Comparison of ENCODE assay signal across 13 mouse cellular contexts in the genomic region with DNA sequence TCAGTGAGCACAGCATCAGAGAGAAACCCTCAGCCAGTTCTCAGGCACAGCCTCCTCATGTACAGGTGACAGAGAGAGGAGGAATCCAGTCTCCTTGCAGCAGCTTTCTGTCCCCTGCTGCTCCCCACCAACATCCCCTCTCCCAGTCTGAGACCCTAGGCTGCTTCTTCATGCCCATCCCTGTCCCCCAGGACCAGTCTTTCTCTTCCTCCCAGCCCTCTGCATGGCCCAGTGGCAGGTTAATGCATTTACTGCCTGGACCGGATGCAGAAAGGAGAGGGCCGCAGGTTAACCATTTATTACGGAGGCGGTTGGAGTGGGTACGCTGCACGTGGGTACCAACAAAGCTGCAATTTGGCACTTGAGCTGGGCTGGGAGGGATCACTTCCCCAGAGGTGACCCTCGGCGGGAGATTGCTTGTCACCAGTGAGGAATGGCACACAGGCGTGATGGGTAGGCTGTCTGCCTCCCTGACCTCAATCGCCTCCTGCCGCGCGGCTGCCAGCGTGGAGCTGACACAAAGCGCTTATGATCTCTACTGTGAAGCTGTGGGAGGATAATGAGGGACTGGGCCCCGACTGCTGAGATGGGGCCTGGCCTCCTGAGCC. TPM values are rescaled to one million over a fixed set of nuclear protein-coding genes. Genes with fewer than 3 reads are reported as not detected.
A peak's percentile ranks its signal among the peaks of the same experiment; 100 is the strongest.
DNase-seq lines count a peak whose midpoint lies in the region; ATAC-seq and TF ChIP-seq lines count a peak whose summit lies in the region.
"Had no signal": no experiment of that assay in that cellular context is flagged by ENCODE, and none has a peak within 500 bp of the region (broad histone marks: within the 10 kb centered on the region; RNA-seq: fewer than 3 reads in every experiment).

No protein-coding gene starts in this region.

- POLR2A ChIA-PET in Patski (lab: Charles Lee): no interaction called here

- TF ChIP-seq EP300 in liver, postnatal 0 days (IDR thresholded peaks at IDR 0.05; ENCODE audit: low read depth): no peak

- in situ Hi-C loops in Patski (cut with MboI; ENCODE audit: low pct_unique_long_range_greater_than_20kb): no loop called here

- CTCF ChIA-PET in Patski (lab: Charles Lee): interaction anchor here (0.7 kb wide), 1 partner anchor 321 kb away, joined by 3 read pairs; no protein-coding TSS in a partner anchor

- no peaks in the 10 kb centered on the region for H3K36me3 ChIP-seq in E14TG2a.4 (ENCODE audit: insufficient read depth, low read length)
- no peaks in the 10 kb centered on the region for H3K36me3 ChIP-seq in forebrain, postnatal 0 days (ENCODE audit: insufficient read depth)
- no peaks in the 10 kb centered on the region for H3K36me3 ChIP-seq in midbrain, embryonic 14.5 days (ENCODE audit: control insufficient read depth, insufficient read depth, low read length)
- no peaks in the 10 kb centered on the region for H3K36me3 ChIP-seq in liver, postnatal 0 days (replicated peaks; ENCODE audit: insufficient read depth, low read length)
- H3K36me3 ChIP-seq: liver, embryonic 15.5 days had no signal

- H3K27ac ChIP-seq in forebrain, postnatal 0 days (ENCODE audit: low read depth, low read length): peak overlapping the region; percentile 35; the same call in 1 of the 2 replicates
- peak overlapping the region; percentile 80 for H3K27ac ChIP-seq in midbrain, embryonic 14.5 days (replicated peaks; ENCODE audit: low read depth, low read length)
- no peak overlapping the region for H3K27ac ChIP-seq in liver, postnatal 0 days (ENCODE audit: low read depth)
- H3K27ac ChIP-seq: liver, embryonic 15.5 days had no signal

- H3K4me3 ChIP-seq in E14TG2a.4 (replicated peaks; ENCODE audit: low read length): peak overlapping the region; percentile 35; the same call in 1 of the 2 replicates
- H3K4me3 ChIP-seq in forebrain, postnatal 0 days (ENCODE audit: low read depth, low read length): no peak overlapping the region
- no peak overlapping the region for H3K4me3 ChIP-seq in midbrain, embryonic 14.5 days (replicated peaks; ENCODE audit: low read depth, low read length)
- no peak overlapping the region for H3K4me3 ChIP-seq in liver, postnatal 0 days (ENCODE audit: low read depth, low read length)
- H3K4me3 ChIP-seq: liver, embryonic 15.5 days had no signal

- ATAC-seq in Patski: peak; percentile 34
- ATAC-seq in forebrain, postnatal 0 days: peak; percentile 23; the same call in 1 of the 2 replicates
- ATAC-seq in midbrain, embryonic 14.5 days (ENCODE audit: low FRiP score, low TSS enrichment): no peak
- ATAC-seq in liver, postnatal 0 days: no peak
- no peak for ATAC-seq in granulocyte monocyte progenitor cell, adult 5-6 weeks (replicated peaks; ENCODE audit: poor library complexity, severe bottlenecking)

- H3K4me1 ChIP-seq in E14TG2a.4 (replicated peaks; ENCODE audit: low read depth, low read length): peaks cover 7% of the 10 kb centered on the region; the same call in 1 of the 2 replicates
- H3K4me1 ChIP-seq in forebrain, postnatal 0 days (ENCODE audit: insufficient read depth): peaks cover 4% of the 10 kb centered on the region; the same call in 1 of the 2 replicates
- H3K4me1 ChIP-seq in midbrain, embryonic 14.5 days (ENCODE audit: control insufficient read depth, insufficient read depth, low read length): peaks cover 14% of the 10 kb centered on the region
- H3K4me1 ChIP-seq in liver, postnatal 0 days (ENCODE audit: insufficient read depth): no peaks in the 10 kb centered on the region
- H3K4me1 ChIP-seq: liver, embryonic 15.5 days had no signal

- H3K27me3 ChIP-seq in E14TG2a.4 (ENCODE audit: insufficient read depth, low read length) (peaks cover 2% of the 10 kb centered on the region; the same call in 1 of the 2 replicates), Patski (no peaks in the 10 kb centered on the region)
- H3K27me3 ChIP-seq in forebrain, postnatal 0 days (ENCODE audit: insufficient read depth, low read length): no peaks in the 10 kb centered on the region
- no peaks in the 10 kb centered on the region for H3K27me3 ChIP-seq in midbrain, embryonic 14.5 days (ENCODE audit: control insufficient read depth, insufficient read depth, low read length)
- no peaks in the 10 kb centered on the region for H3K27me3 ChIP-seq in liver, postnatal 0 days (ENCODE audit: insufficient read depth, low read length)
- H3K27me3 ChIP-seq: liver, embryonic 15.5 days had no signal

- WGBS in forebrain, postnatal 0 days: 14% methylated on average over 16 of the region's 16 CpGs
- 10% methylated on average over 16 of the region's 16 CpGs for WGBS in midbrain, embryonic 14.5 days
- WGBS in liver, postnatal 0 days (ENCODE audit: insufficient replicate concordance): 41% methylated on average over 16 of the region's 16 CpGs

- peak; percentile 35 for DNase-seq in Patski (ENCODE audit: low read depth, low spot score)
- no peak for DNase-seq in forebrain, postnatal 0 days
- peak; percentile 65 for DNase-seq in midbrain, embryonic 14.5 days
- DNase-seq in right cerebral cortex, postnatal 36 days (ENCODE audit: low spot score in 2 of 2): no peak
- no peak for DNase-seq in liver, postnatal 0 days
- DNase-seq: thymus, postnatal 4 days had no signal

- no peak for TF ChIP-seq CTCF in E14TG2a.4 (conservative IDR thresholded peaks at IDR 0.05; ENCODE audit: low read length)
- TF ChIP-seq CTCF in Patski (IDR thresholded peaks at IDR 0.05): no peak
- TF ChIP-seq CTCF in forebrain, postnatal 0 days (IDR thresholded peaks at IDR 0.05; ENCODE audit: low read depth): no peak
- no peak for TF ChIP-seq CTCF in liver, postnatal 0 days (IDR thresholded peaks at IDR 0.05; ENCODE audit: low read depth)

- no peak overlapping the region for H3K4me2 ChIP-seq in forebrain, postnatal 0 days (ENCODE audit: low read depth)
- H3K4me2 ChIP-seq in midbrain, embryonic 14.5 days (ENCODE audit: low read length): no peak overlapping the region
- H3K4me2 ChIP-seq in liver, postnatal 0 days (ENCODE audit: low read depth, low read length): no peak overlapping the region
- H3K4me2 ChIP-seq: liver, embryonic 15.5 days had no signal

- no peaks in the 10 kb centered on the region for H3K9me3 ChIP-seq in E14TG2a.4 (ENCODE audit: low read length)
- H3K9me3 ChIP-seq in forebrain, postnatal 0 days (ENCODE audit: low read length): no peaks in the 10 kb centered on the region; the same call in 1 of the 2 replicates
- no peaks in the 10 kb centered on the region for H3K9me3 ChIP-seq in midbrain, embryonic 14.5 days (ENCODE audit: control insufficient read depth, low read length)
- no peaks in the 10 kb centered on the region for H3K9me3 ChIP-seq in liver, postnatal 0 days (ENCODE audit: low read length)
- H3K9me3 ChIP-seq: liver, embryonic 15.5 days had no signal

- no peak overlapping the region for H3K9ac ChIP-seq in forebrain, postnatal 0 days
- H3K9ac ChIP-seq in midbrain, embryonic 14.5 days (replicated peaks; ENCODE audit: low read length): peak overlapping the region; percentile 35; the same call in 1 of the 2 replicates
- no peak overlapping the region for H3K9ac ChIP-seq in liver, postnatal 0 days (replicated peaks)
- H3K9ac ChIP-seq: liver, embryonic 15.5 days had no signal

RNA-seq across cellular contexts. Expression of a gene that starts 3.1 kb away (rescaled TPM):
- not detected for polyA plus RNA-seq in Patski (2021)
- total RNA-seq in forebrain, postnatal 0 days (2014; rRNA removed): not detected in 2 replicates
- not detected in 2 replicates for polyA plus RNA-seq in forebrain, postnatal 0 days (2015; fragmentation: Nextera tagmentation; extraction: Ambion mirVana)
- not detected in 2 replicates for polyA plus RNA-seq in midbrain, embryonic 14.5 days (2014; fragmentation: Nextera tagmentation; extraction: Ambion mirVana)
- not detected in 2 replicates for polyA plus RNA-seq in liver, postnatal 0 days (2015; fragmentation: Nextera tagmentation; extraction: Ambion mirVana)
- not detected in 2 replicates for total RNA-seq in granulocyte monocyte progenitor cell, adult 5-6 weeks (2014; fragmentation: Nextera tagmentation)
- not detected in 2 replicates for total RNA-seq in granulocyte monocyte progenitor cell, adult 5-6 weeks (2017)
- total RNA-seq: common myeloid progenitor, adult 5-6 weeks; ES-E14 had no signal
- polyA plus RNA-seq: frontal cortex, adult 2 months; liver, embryonic 15.5 days; small intestine, adult 2 months had no signal

Comparison
In these comparisons a context has a peak if more than half of its experiments do, and no peak if none do; other contexts are left out.
1. ATAC-seq: peak in Patski (single experiment) and forebrain, postnatal 0 days (single experiment); none in midbrain, embryonic 14.5 days (single experiment), liver, postnatal 0 days (single experiment) and granulocyte monocyte progenitor cell, adult 5-6 weeks (single experiment).
2. DNase-seq: peak in Patski (single experiment) and midbrain, embryonic 14.5 days (single experiment); none in forebrain, postnatal 0 days (single experiment), right cerebral cortex, postnatal 36 days (0 of 2) and liver, postnatal 0 days (single experiment).